ENCODE assay signal across 10 mouse cellular contexts in the genomic region with DNA sequence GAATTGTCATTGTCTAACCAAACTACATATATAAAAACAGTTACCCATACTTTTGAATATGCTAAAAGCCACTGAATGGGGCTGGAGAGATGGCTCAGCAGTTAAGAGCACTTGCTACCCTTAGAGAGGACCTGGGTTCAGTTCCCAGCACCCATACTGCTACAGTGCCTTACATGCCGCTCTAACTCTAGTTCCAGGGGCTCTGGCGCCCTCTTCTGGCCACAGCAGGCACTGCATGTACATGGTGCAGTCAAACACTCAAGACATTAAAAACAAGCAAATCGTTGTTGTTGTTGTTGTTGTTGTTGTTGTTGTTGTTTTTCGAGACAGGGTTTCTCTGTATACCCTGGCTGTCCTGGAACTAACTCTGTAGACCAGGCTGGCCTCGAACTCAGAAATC. TPM values are rescaled to one million over a fixed set of nuclear protein-coding genes. Genes with fewer than 3 reads are reported as not detected.
DNase-seq lines count a peak whose midpoint lies in the region; ATAC-seq and TF ChIP-seq lines count a peak whose summit lies in the region.
"Had no signal": no experiment of that assay in that cellular context is flagged by ENCODE, and none has a peak within 500 bp of the region (broad histone marks: within the 10 kb centered on the region; RNA-seq: fewer than 3 reads in every experiment).

No protein-coding gene starts in this region.

- DNase-seq in embryo, embryonic 10 days (ENCODE audit: low spot score) = peak; percentile 23
- no peak for DNase-seq in embryo, embryonic 9.5 days (ENCODE audit: extremely low spot score)
- DNase-seq in midbrain, postnatal 0 days (ENCODE audit: low spot score) = no peak
- DNase-seq in midbrain, embryonic 10.5 days (ENCODE audit: low spot score) = no peak
- DNase-seq in liver, postnatal 0 days = peak; percentile 47
- DNase-seq in thymus, postnatal 25 days = peak; percentile 58
- no peak for DNase-seq in adrenal gland, postnatal 25 days
- DNase-seq in cerebellum, adult 9-11 months = no peak

- WGBS in midbrain, postnatal 0 days = 60% methylated on average over 5 of the region's 5 CpGs
- 57% methylated on average over 5 of the region's 5 CpGs for WGBS in midbrain, embryonic 10.5 days
- 58% methylated on average over 5 of the region's 5 CpGs for WGBS in liver, postnatal 0 days (ENCODE audit: insufficient replicate concordance)

- H3K9me3 ChIP-seq in midbrain, postnatal 0 days (ENCODE audit: low read length) = no peaks in the 10 kb centered on the region
- H3K9me3 ChIP-seq in midbrain, embryonic 10.5 days (replicated peaks) = no peaks in the 10 kb centered on the region
- 0 out of 2 replicates have a peak, but pooled peaks cover 3% of the 10 kb centered on the region for H3K9me3 ChIP-seq in liver, postnatal 0 days (ENCODE audit: low read length)
- H3K9me3 ChIP-seq: heart, embryonic 15.5 days had no signal

- H3K4me2 ChIP-seq in midbrain, postnatal 0 days (ENCODE audit: low read depth, low read length, poor library complexity, severe bottlenecking) = no peak overlapping the region
- no peak overlapping the region for H3K4me2 ChIP-seq in liver, postnatal 0 days (ENCODE audit: low read depth, low read length)
- H3K4me2 ChIP-seq: heart, embryonic 15.5 days had no signal

- ATAC-seq in midbrain, postnatal 0 days (ENCODE audit: low FRiP score) = no peak
- no peak for ATAC-seq in liver, postnatal 0 days

- no peaks in the 10 kb centered on the region for H3K27me3 ChIP-seq in midbrain, postnatal 0 days (ENCODE audit: insufficient read depth, low read length)
- H3K27me3 ChIP-seq in midbrain, embryonic 10.5 days (ENCODE audit: low read depth, poor library complexity, severe bottlenecking) = no peaks in the 10 kb centered on the region
- no peaks in the 10 kb centered on the region for H3K27me3 ChIP-seq in liver, postnatal 0 days (ENCODE audit: insufficient read depth, low read length)
- H3K27me3 ChIP-seq: heart, embryonic 15.5 days had no signal

- no peaks in the 10 kb centered on the region for H3K36me3 ChIP-seq in midbrain, postnatal 0 days (ENCODE audit: insufficient read depth, low read length)
- no peaks in the 10 kb centered on the region for H3K36me3 ChIP-seq in midbrain, embryonic 10.5 days
- no peaks in the 10 kb centered on the region for H3K36me3 ChIP-seq in liver, postnatal 0 days (replicated peaks; ENCODE audit: insufficient read depth, low read length)
- H3K36me3 ChIP-seq: heart, embryonic 15.5 days had no signal

- TF ChIP-seq CTCF in midbrain, postnatal 0 days (IDR thresholded peaks at IDR 0.05) = peak; percentile 59
- TF ChIP-seq CTCF in liver, postnatal 0 days (IDR thresholded peaks at IDR 0.05; ENCODE audit: low read depth) = peak; percentile 84

- H3K9ac ChIP-seq in midbrain, postnatal 0 days (replicated peaks; ENCODE audit: low read length, poor library complexity, severe bottlenecking) = no peak overlapping the region
- no peak overlapping the region for H3K9ac ChIP-seq in liver, postnatal 0 days (replicated peaks)
- H3K9ac ChIP-seq: heart, embryonic 15.5 days had no signal

- no peak for TF ChIP-seq EP300 in liver, postnatal 0 days (IDR thresholded peaks at IDR 0.05; ENCODE audit: low read depth)

- no peaks in the 10 kb centered on the region for H3K4me1 ChIP-seq in midbrain, postnatal 0 days (ENCODE audit: insufficient read depth, low read length)
- peaks cover 5% of the 10 kb centered on the region; the same call in 1 of the 2 replicates for H3K4me1 ChIP-seq in midbrain, embryonic 10.5 days
- H3K4me1 ChIP-seq in liver, postnatal 0 days (ENCODE audit: insufficient read depth) = peaks cover 14% of the 10 kb centered on the region; the same call in 1 of the 2 replicates

- no peak overlapping the region for H3K27ac ChIP-seq in midbrain, postnatal 0 days (ENCODE audit: low read depth, low read length)
- H3K27ac ChIP-seq in midbrain, embryonic 10.5 days (replicated peaks) = no peak overlapping the region
- no peak overlapping the region for H3K27ac ChIP-seq in liver, postnatal 0 days (ENCODE audit: low read depth)
- H3K27ac ChIP-seq: heart, embryonic 15.5 days had no signal

- no peak overlapping the region for H3K4me3 ChIP-seq in midbrain, postnatal 0 days (ENCODE audit: low read depth, low read length)
- H3K4me3 ChIP-seq in midbrain, embryonic 10.5 days = no peak overlapping the region
- no peak overlapping the region for H3K4me3 ChIP-seq in liver, postnatal 0 days (ENCODE audit: low read depth, low read length)
- H3K4me3 ChIP-seq: heart, embryonic 15.5 days had no signal

RNA-seq across cellular contexts. Expression of a gene that starts 21.2 kb away (rescaled TPM):
- total RNA-seq in midbrain, postnatal 0 days (2014; rRNA removed) = not detected in 2 replicates
- 0.27 and 0.33 TPM in 2 replicates for polyA plus RNA-seq in midbrain, postnatal 0 days (2015; fragmentation: Nextera tagmentation; extraction: Ambion mirVana)
- polyA plus RNA-seq in midbrain, embryonic 10.5 days (2016; fragmentation: Nextera tagmentation; extraction: Ambion mirVana) = not detected in 2 replicates
- not detected in 2 replicates for polyA plus RNA-seq in liver, postnatal 0 days (2015; fragmentation: Nextera tagmentation; extraction: Ambion mirVana)
- total RNA-seq in adrenal gland, postnatal 25 days (2021) = not detected in 2 replicates
- polyA plus RNA-seq: heart, embryonic 15.5 days had no signal

RNA-seq across cellular contexts. Expression of a gene that starts 21.3 kb away (rescaled TPM):
- total RNA-seq in midbrain, postnatal 0 days (2014; rRNA removed) = 0.14 TPM in 1 of 2 replicates, not detected in the other
- not detected in 2 replicates for polyA plus RNA-seq in midbrain, postnatal 0 days (2015; fragmentation: Nextera tagmentation; extraction: Ambion mirVana)
- 0.07 and 0.11 TPM in 2 replicates for polyA plus RNA-seq in midbrain, embryonic 10.5 days (2016; fragmentation: Nextera tagmentation; extraction: Ambion mirVana)
- not detected in 2 replicates for polyA plus RNA-seq in liver, postnatal 0 days (2015; fragmentation: Nextera tagmentation; extraction: Ambion mirVana)
- not detected in 2 replicates for total RNA-seq in adrenal gland, postnatal 25 days (2021)
- polyA plus RNA-seq: heart, embryonic 15.5 days; large intestine, adult 2 months had no signal

RNA-seq across cellular contexts. Expression of a gene that starts 45.6 kb away (rescaled TPM):
- total RNA-seq in midbrain, postnatal 0 days (2014; rRNA removed) = 29.8 and 40.7 TPM in 2 replicates
- 185 and 209 TPM in 2 replicates for polyA plus RNA-seq in midbrain, postnatal 0 days (2015; fragmentation: Nextera tagmentation; extraction: Ambion mirVana)
- polyA plus RNA-seq in midbrain, embryonic 10.5 days (2016; fragmentation: Nextera tagmentation; extraction: Ambion mirVana) = 447 and 502 TPM in 2 replicates
- 169 and 175 TPM in 2 replicates for polyA plus RNA-seq in liver, postnatal 0 days (2015; fragmentation: Nextera tagmentation; extraction: Ambion mirVana)
- total RNA-seq in adrenal gland, postnatal 25 days (2021) = 238 and 311 TPM in 2 replicates

Comparison
In these comparisons a context has a peak if more than half of its experiments do, and no peak if none do; other contexts are left out.
1. DNase-seq: peak in embryo, embryonic 10 days (single experiment), liver, postnatal 0 days (single experiment) and thymus, postnatal 25 days (single experiment); none in embryo, embryonic 9.5 days (single experiment), midbrain, postnatal 0 days (single experiment), midbrain, embryonic 10.5 days (single experiment), adrenal gland, postnatal 25 days (single experiment) and cerebellum, adult 9-11 months (single experiment).